Mouse (Mus musculus) embryonic fibroblast, embryonic 13.5 days (primary cell): ENCODE results near the gene Olfr726. TPM values are rescaled to one million over a fixed set of nuclear protein-coding genes. Genes with fewer than 3 reads are reported as not detected.
A peak's percentile ranks its signal among the peaks of the same experiment; 100 is the strongest.

Source experiments
- H3K27ac ChIP-seq: 2 replicates; pipeline ENCODE4 v1.5.1; 2012; ENCODE audit warnings: low read length, control low read depth, inconsistent platforms; ENCODE audit not compliant: insufficient read depth
- H3K4me1 ChIP-seq: 2 replicates; pipeline ENCODE4 v1.6.1; 2011; ENCODE audit warnings: low read length; ENCODE audit not compliant: control insufficient read depth, insufficient read depth
- H3K4me3 ChIP-seq: 2 replicates; pipeline ENCODE4 v1.5.1; 2011; ENCODE audit warnings: mild to moderate bottlenecking, control low read depth, low read length; ENCODE audit not compliant: insufficient read depth
- CTCF ChIP-seq: IDR thresholded peaks from 2 replicates; pipeline ENCODE4 v1.5.1; 2011; ENCODE audit warnings: mild to moderate bottlenecking, control low read depth, low read length, moderate library complexity, borderline replicate concordance; ENCODE audit not compliant: insufficient read depth
- POLR2A ChIP-seq: IDR thresholded peaks from 2 replicates; pipeline ENCODE4 v1.6.1; 2011; ENCODE audit warnings: low read depth, mild to moderate bottlenecking, control low read depth, low read length, moderate library complexity
- polyA plus RNA-seq: library from polyadenylated mRNA; stranded (reverse); fragments of >200 nt; gene quantifications from 2 replicates; pipeline ENCODE4 v1.2.4, GENCODE M21; 2011; ENCODE audit warnings: low read depth; ENCODE audit not compliant: missing spikeins, insufficient read length

Gene Olfr726
- polyA plus RNA-seq = not detected in 2 replicates

DNA sequence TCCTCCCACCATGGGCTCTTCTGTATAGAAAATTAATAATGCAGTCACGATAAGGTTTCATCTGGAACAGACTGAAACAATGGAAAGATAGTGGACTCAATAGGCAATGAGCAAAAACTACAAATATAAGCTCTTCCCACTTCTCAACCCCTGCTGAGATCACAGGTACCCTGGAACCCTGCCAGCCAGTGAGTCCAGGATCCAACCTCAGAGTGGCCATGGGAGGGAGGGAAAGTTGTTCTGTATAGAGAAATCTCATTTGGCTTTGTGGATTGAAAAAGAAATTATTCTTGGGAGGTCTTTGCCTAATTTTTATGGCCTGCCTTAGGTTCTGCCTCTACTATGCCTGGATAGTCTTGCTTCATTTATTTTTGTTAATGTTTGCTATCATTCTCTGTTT is at the start of gene Olfr726:
Olfr726 (minus strand) TSS at position 101 of the 400 bp plus-strand sequence.
- TF ChIP-seq POLR2A = no peak
- no peak for TF ChIP-seq CTCF
- H3K4me3 ChIP-seq = no peak within 1 kb of the TSS
- no peaks in the 10 kb centered on the region for H3K4me1 ChIP-seq
- H3K27ac ChIP-seq = no peak within 1 kb of the TSS

- H3K27ac ChIP-seq = no peak within 1 kb of the TSS
- TF ChIP-seq POLR2A (no peak), CTCF (no peak)
- H3K4me3 ChIP-seq = no peak within 1 kb of the TSS
- H3K4me1 ChIP-seq = no peaks in the 10 kb centered on the region
Measured at GRCm38 (mm10) chr14:50122886-50123285, 32.1 kb upstream of the Olfr726 start, which contains the start of gene Olfr727. TSS of gene Olfr727 (plus strand) at chr14:50123186.

DNA sequence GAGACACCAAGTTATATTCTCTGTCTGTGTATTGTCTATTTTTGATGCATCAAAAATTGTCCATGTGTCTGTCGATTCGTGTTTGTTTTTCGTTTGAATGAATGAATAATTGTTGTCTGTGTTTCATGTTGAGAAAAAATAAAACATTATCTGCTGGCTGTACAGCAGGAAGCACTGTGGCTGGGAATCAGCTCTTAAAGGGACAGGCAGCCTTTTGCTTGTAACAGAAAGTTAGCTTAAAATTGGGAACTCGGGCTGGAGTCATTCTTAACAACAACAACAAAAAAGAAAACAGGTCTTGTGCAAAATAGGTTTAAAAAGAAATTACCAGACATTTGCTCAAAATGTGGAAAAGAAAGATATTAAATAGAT is 28.0 kb downstream of the Olfr726 start:
- H3K4me3 ChIP-seq = peak overlapping the region; percentile 60; the same call in 1 of the 2 replicates
- H3K27ac ChIP-seq = no peak overlapping the region
- no peak for TF ChIP-seq CTCF

DNA sequence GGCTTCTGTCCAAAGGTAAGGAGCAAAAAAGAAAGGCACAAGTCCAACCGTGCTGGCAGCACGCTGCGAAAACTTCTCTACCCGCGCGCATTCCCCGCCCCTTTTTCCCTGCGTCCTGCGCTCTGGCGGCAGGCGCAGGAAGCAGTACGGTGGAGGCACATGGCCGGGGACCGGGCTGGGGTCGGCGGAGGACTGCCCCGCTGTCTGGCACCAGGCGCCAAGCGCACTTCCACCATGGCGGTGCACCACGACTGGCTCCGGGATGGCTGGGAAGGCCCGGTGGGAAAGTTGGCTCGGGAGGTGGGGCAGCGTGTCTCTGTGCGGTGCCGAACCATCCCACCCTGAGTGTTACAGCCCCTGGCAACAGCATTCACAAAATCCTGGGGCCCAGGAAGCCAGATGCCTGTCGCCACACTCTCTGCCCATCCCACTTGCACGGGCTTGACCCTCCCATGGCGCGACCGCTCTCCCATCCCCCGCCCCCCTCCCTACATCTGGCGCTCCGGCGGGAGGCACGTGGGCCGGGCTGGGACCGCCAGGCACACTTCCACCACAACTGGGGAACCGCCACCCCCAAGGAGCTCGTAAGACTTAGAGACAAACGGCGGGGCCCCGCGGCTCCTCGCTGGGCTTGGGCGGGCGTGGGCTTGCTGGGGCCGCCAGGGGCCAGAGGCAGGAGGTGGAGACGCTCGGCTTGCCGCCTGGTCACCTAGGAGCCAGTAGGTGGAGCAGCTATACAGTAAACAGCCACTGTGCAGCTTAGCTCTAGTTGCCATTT is 28.6 kb downstream of the Olfr726 start:
- Histone ChIP-seq H3K27ac (no peak overlapping the region), H3K4me1 (no peaks in the 10 kb centered on the region), H3K4me3 (peak overlapping the region; percentile 60)
- TF ChIP-seq POLR2A = 0 out of 2 replicates have a peak, but pooled peaks have one; percentile 24
- 0 out of 2 replicates have a peak, but pooled peaks have one; percentile 33 for TF ChIP-seq CTCF

More for the DNA sequence above, 28.0 kb downstream of the Olfr726 start:
- H3K4me1 ChIP-seq = no peaks in the 10 kb centered on the region

DNA sequence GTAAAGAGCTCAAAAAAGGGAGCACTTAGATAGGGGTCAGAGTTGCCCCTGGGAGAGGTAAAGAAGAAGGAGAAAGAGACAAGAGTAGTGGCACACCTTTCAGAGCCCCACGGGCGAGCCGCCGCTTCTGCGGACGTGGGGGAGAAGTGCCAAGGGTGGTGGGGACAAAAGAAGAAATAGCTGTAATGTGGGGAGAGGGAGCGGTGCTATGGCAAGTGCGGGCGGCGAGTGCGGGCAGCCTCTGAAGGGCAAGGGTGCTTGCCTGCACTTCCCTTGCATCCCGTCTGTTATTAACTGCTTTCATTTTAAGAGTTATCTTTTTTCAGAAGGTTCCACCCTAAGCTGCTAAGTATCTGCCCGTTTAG is 29.2 kb downstream of the Olfr726 start:
- TF ChIP-seq POLR2A (no peak), CTCF (no peak)
- no peaks in the 10 kb centered on the region for H3K4me1 ChIP-seq
- peak overlapping the region; percentile 60 for H3K4me3 ChIP-seq
- no peak overlapping the region for H3K27ac ChIP-seq

DNA sequence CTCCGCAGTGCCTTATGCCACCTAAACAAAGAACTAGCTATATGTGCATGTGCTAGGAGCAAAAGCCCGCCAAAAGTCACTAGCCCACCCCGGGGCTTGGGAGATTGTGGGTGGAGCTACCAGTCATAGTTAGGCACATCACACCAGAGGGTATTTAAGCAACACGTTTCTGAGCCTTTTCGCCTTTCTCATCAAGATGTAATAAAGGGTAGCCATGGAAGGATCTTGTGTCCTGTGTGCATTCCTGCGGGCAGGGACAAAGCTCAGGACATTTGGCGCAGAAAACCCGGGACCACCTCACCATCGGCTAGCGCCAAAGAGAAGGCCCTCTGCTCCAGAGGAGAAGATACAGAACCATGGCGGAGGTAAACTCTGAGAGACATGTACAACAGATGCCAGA is 29.6 kb downstream of the Olfr726 start:
- TF ChIP-seq POLR2A (no peak), CTCF (no peak)
- no peak overlapping the region for H3K27ac ChIP-seq
- no peaks in the 10 kb centered on the region for H3K4me1 ChIP-seq
- peak overlapping the region; percentile 60 for H3K4me3 ChIP-seq

- no peak for TF ChIP-seq CTCF
- TF ChIP-seq POLR2A = no peak
- Histone ChIP-seq H3K27ac (no peak within 1 kb of the TSS), H3K4me1 (no peaks in the 10 kb centered on the region), H3K4me3 (no peak within 1 kb of the TSS)
Measured at GRCm38 (mm10) chr14:50040275-50040674, 50.5 kb downstream of the Olfr726 start, which contains the start of gene Olfr725. TSS of gene Olfr725 (minus strand) at chr14:50040375.

Other genes starting within 250 kb of the Olfr726 start
- gene Olfr722, start 189.0 kb downstream of the Olfr726 start, polyA plus RNA-seq = not detected in 2 replicates
- gene Olfr723, start 159.2 kb downstream of the Olfr726 start, polyA plus RNA-seq = not detected in 2 replicates
- gene Olfr724, start 127.7 kb downstream of the Olfr726 start, polyA plus RNA-seq = not detected in 2 replicates
- gene Olfr725, start 50.6 kb downstream of the Olfr726 start, polyA plus RNA-seq = not detected in 2 replicates
- not detected in 2 replicates for gene Olfr727, start 32.2 kb upstream of the Olfr726 start, polyA plus RNA-seq
- not detected in 2 replicates for gene Olfr728, start 51.7 kb upstream of the Olfr726 start, polyA plus RNA-seq
- 0.16 TPM in 1 of 2 replicates, not detected in the other for gene Olfr729, start 62.0 kb upstream of the Olfr726 start, polyA plus RNA-seq
- gene Olfr730, start 97.2 kb upstream of the Olfr726 start, polyA plus RNA-seq = not detected in 2 replicates
- gene Olfr731, start 150.9 kb upstream of the Olfr726 start, polyA plus RNA-seq = not detected in 2 replicates
- gene Olfr732, start 193.3 kb upstream of the Olfr726 start, polyA plus RNA-seq = not detected in 2 replicates
- not detected in 2 replicates for gene Olfr733, start 210.6 kb upstream of the Olfr726 start, polyA plus RNA-seq
- gene Olfr734, start 235.8 kb upstream of the Olfr726 start, polyA plus RNA-seq = not detected in 2 replicates